Mouse (Mus musculus): ENCODE data around the gene Trim10. TPM values are rescaled to one million over a fixed set of nuclear protein-coding genes. Genes with fewer than 3 reads are reported as not detected.

Gene Trim10
- polyA plus RNA-seq, 1 experiment from 2014 or later: 1.2 TPM

Other genes with a start within 250 kb of the Trim10 start
- not detected in 2 replicates for gene H2-M9, start 226.9 kb upstream of the Trim10 start, polyA plus RNA-seq (2015; fragmentation: Nextera tagmentation; extraction: Ambion mirVana)
- gene H2-M1, start 197.4 kb upstream of the Trim10 start, polyA plus RNA-seq (2015; fragmentation: Nextera tagmentation; extraction: Ambion mirVana): not detected in 2 replicates
- gene H2-M10.5, start 96.7 kb upstream of the Trim10 start, polyA plus RNA-seq (2015; fragmentation: Nextera tagmentation; extraction: Ambion mirVana): not detected in 2 replicates
- gene H2-M10.6, start 57.4 kb upstream of the Trim10 start, polyA plus RNA-seq (2015; fragmentation: Nextera tagmentation; extraction: Ambion mirVana): not detected in 2 replicates
- gene Trim26, start 32.4 kb upstream of the Trim10 start, polyA plus RNA-seq (2015; fragmentation: Nextera tagmentation; extraction: Ambion mirVana): 34.2 and 36.0 TPM in 2 replicates
- gene Trim15, start 2.4 kb upstream of the Trim10 start, polyA plus RNA-seq (2015; fragmentation: Nextera tagmentation; extraction: Ambion mirVana): 0.18 and 0.51 TPM in 2 replicates
- gene Trim40, start 20.5 kb downstream of the Trim10 start, polyA plus RNA-seq (2015; fragmentation: Nextera tagmentation; extraction: Ambion mirVana): not detected in 2 replicates
- not detected in 2 replicates for gene Trim31, start 28.5 kb downstream of the Trim10 start, polyA plus RNA-seq (2015; fragmentation: Nextera tagmentation; extraction: Ambion mirVana)
- 0.78 and 0.80 TPM in 2 replicates for gene Rnf39, start 73.3 kb downstream of the Trim10 start, polyA plus RNA-seq (2015; fragmentation: Nextera tagmentation; extraction: Ambion mirVana)
- gene Ppp1r11, start 82.2 kb downstream of the Trim10 start, polyA plus RNA-seq (2015; fragmentation: Nextera tagmentation; extraction: Ambion mirVana): 156 and 164 TPM in 2 replicates
- 71.2 and 74.1 TPM in 2 replicates for gene Znrd1, start 89.0 kb downstream of the Trim10 start, polyA plus RNA-seq (2015; fragmentation: Nextera tagmentation; extraction: Ambion mirVana)
- 5.1 and 5.9 TPM in 2 replicates for gene Znrd1as, start 89.0 kb downstream of the Trim10 start, polyA plus RNA-seq (2015; fragmentation: Nextera tagmentation; extraction: Ambion mirVana)
- 0.37 TPM in 1 of 2 replicates, not detected in the other for gene 2410137M14Rik, start 111.7 kb downstream of the Trim10 start, polyA plus RNA-seq (2015; fragmentation: Nextera tagmentation; extraction: Ambion mirVana)
- gene H2-M5, start 120.0 kb downstream of the Trim10 start, polyA plus RNA-seq (2015; fragmentation: Nextera tagmentation; extraction: Ambion mirVana): 2.0 TPM in 2 replicates
- 329 and 340 TPM in 2 replicates for gene Zfp57, start 131.6 kb downstream of the Trim10 start, polyA plus RNA-seq (2015; fragmentation: Nextera tagmentation; extraction: Ambion mirVana)
- gene Mog, start 153.8 kb downstream of the Trim10 start, polyA plus RNA-seq (2015; fragmentation: Nextera tagmentation; extraction: Ambion mirVana): 1.9 and 2.4 TPM in 2 replicates
- gene Gabbr1, start 176.4 kb downstream of the Trim10 start, polyA plus RNA-seq (2015; fragmentation: Nextera tagmentation; extraction: Ambion mirVana): 50.9 and 53.1 TPM in 2 replicates
- gene Olfr90, start 218.9 kb downstream of the Trim10 start, polyA plus RNA-seq (2015; fragmentation: Nextera tagmentation; extraction: Ambion mirVana): not detected in 2 replicates
- not detected in 2 replicates for gene Olfr91, start 228.7 kb downstream of the Trim10 start, polyA plus RNA-seq (2015; fragmentation: Nextera tagmentation; extraction: Ambion mirVana)